Mouse (Mus musculus): ENCODE data around the gene Xlr. TPM values are rescaled to one million over a fixed set of nuclear protein-coding genes. Genes with fewer than 3 reads are reported as not detected.
A peak's percentile ranks its signal among the peaks of the same experiment; 100 is the strongest.
"Not testable (repeated sequence)": the region's sequence is repeated elsewhere in the genome, so short reads cannot be mapped to it uniquely, and the experiment has no call there.

The Xlr gene
- total RNA-seq (2014; rRNA removed; ENCODE audit: low replicate concordance) (0.08 TPM in 1 of 2 replicates, not detected in the other), polyA plus RNA-seq (2015; fragmentation: Nextera tagmentation; extraction: Ambion mirVana) (4.3 and 5.1 TPM in 2 replicates)

DNA sequence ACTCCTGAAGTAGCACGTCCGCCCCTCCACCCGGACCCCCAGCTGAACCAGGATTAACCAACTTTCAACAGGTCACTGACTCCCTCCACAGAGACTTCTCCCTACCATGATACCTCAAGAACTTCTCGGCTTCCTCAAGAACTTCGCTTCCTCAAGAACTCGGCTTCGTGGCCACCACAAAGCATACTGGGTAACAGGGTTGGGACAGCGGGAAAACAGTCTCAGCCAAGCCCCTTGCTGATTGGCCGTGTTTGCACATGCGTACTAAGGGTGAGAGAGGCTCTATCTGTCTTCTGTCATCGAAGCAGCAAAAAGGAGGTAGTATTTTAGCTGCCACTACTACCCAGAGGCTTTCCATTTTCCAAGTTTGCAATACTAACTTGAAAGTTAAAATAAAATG, at the start of gene Xlr:
Xlr (minus strand) TSS at position 188 of the 400 bp plus-strand sequence.
- H3K9me3 ChIP-seq (replicated peaks; ENCODE audit: control insufficient read depth, low read length); H3K4me2 ChIP-seq (ENCODE audit: low read depth, low read length); H3K27ac ChIP-seq (ENCODE audit: low read depth); DNase-seq (ENCODE audit: low spot score); H3K9ac ChIP-seq (replicated peaks; ENCODE audit: low read depth, low read length); H3K4me3 ChIP-seq (ENCODE audit: low read depth, low read length); H3K4me1 ChIP-seq (ENCODE audit: control insufficient read depth, insufficient read depth); H3K36me3 ChIP-seq (replicated peaks; ENCODE audit: control insufficient read depth, insufficient read depth, low read length); ATAC-seq (ENCODE audit: insufficient read depth, low read depth); H3K27me3 ChIP-seq (ENCODE audit: control insufficient read depth, insufficient read depth, low read length): not testable (repeated sequence)
- 64% methylated on average over 11 of the region's 11 CpGs for WGBS

DNA sequence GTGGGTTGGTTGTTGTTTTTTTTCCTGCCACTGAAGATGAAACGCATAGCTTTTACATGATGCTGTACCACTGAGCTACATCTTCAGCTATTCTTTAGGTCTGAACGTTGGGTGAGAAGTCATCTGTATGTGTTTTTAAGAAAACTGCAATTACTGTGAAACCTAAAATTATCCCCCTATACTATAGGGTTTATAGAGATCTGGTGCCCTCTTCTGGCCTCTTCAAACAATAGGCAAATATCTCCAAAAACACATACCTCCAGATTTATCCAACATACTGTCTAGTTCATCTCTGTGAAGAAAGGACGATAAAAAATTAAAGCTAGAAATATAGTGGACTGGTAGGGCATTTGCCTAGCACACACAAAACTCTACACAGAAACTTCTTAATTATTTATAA, 1.6 kb upstream of the Xlr start:
- H3K27me3 ChIP-seq (ENCODE audit: control insufficient read depth, insufficient read depth, low read length): no peaks in the 10 kb centered on the region
- H3K4me1 ChIP-seq (ENCODE audit: control insufficient read depth, insufficient read depth): no peaks in the 10 kb centered on the region
- H3K36me3 ChIP-seq (replicated peaks; ENCODE audit: control insufficient read depth, insufficient read depth, low read length): no peaks in the 10 kb centered on the region
- no peak overlapping the region for H3K4me2 ChIP-seq (ENCODE audit: low read depth, low read length)
- no peak overlapping the region for H3K9ac ChIP-seq (replicated peaks; ENCODE audit: low read depth, low read length)
- ATAC-seq (ENCODE audit: insufficient read depth, low read depth): no peak
- H3K4me3 ChIP-seq (ENCODE audit: low read depth, low read length): no peak overlapping the region
- DNase-seq (ENCODE audit: low spot score): no peak
- H3K27ac ChIP-seq (ENCODE audit: low read depth): no peak overlapping the region
- 27% methylated on average over 3 of the region's 3 CpGs for WGBS
- no peak for TF ChIP-seq EP300 (IDR thresholded peaks at IDR 0.05; ENCODE audit: low read depth)
- peak; percentile 35 for TF ChIP-seq CTCF (IDR thresholded peaks at IDR 0.05; ENCODE audit: low read depth)
- H3K9me3 ChIP-seq (replicated peaks; ENCODE audit: control insufficient read depth, low read length): no peaks in the 10 kb centered on the region

DNA sequence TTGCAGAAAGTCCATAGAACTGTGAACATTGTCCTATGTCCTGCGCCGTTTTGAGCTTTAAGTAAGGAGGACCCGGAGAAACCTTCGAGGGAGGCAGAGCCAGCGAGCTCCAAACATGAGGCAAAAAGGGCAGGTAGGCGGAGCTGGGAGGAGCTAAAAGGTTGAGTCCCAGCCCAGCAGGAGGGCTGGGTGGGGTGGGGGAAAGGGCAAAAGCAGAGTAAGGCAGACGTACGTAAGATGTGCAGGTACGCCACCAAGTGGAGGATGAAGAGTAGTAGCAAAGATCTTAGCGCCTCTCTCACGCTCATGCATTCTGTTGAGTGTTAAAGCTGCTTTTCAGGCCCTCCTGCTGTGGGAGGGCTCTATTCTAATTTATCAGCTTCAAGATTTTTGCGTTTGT, 21.2 kb downstream of the Xlr start, which contains the start of gene Zfp36l3:
Zfp36l3 (minus strand) TSS at position 119 of the 400 bp plus-strand sequence.
- no peak within 1 kb of the TSS for H3K4me3 ChIP-seq (ENCODE audit: low read depth, low read length)
- no peaks in the 10 kb centered on the region for H3K9me3 ChIP-seq (replicated peaks; ENCODE audit: control insufficient read depth, low read length)
- no peak within 1 kb of the TSS for H3K4me2 ChIP-seq (ENCODE audit: low read depth, low read length)
- TF ChIP-seq EP300 (IDR thresholded peaks at IDR 0.05; ENCODE audit: low read depth) (no peak), CTCF (IDR thresholded peaks at IDR 0.05; ENCODE audit: low read depth) (no peak)
- no peak within 1 kb of the TSS for H3K9ac ChIP-seq (replicated peaks; ENCODE audit: low read depth, low read length)
- H3K4me1 ChIP-seq (ENCODE audit: control insufficient read depth, insufficient read depth): no peaks in the 10 kb centered on the region
- DNase-seq (ENCODE audit: low spot score) (no peak), ATAC-seq (ENCODE audit: insufficient read depth, low read depth) (no peak)
- 84% methylated on average over 12 of the region's 12 CpGs for WGBS
- no peaks in the 10 kb centered on the region for H3K27me3 ChIP-seq (ENCODE audit: control insufficient read depth, insufficient read depth, low read length)
- H3K36me3 ChIP-seq (replicated peaks; ENCODE audit: control insufficient read depth, insufficient read depth, low read length): no peaks in the 10 kb centered on the region
- H3K27ac ChIP-seq (ENCODE audit: low read depth): no peak within 1 kb of the TSS

DNA sequence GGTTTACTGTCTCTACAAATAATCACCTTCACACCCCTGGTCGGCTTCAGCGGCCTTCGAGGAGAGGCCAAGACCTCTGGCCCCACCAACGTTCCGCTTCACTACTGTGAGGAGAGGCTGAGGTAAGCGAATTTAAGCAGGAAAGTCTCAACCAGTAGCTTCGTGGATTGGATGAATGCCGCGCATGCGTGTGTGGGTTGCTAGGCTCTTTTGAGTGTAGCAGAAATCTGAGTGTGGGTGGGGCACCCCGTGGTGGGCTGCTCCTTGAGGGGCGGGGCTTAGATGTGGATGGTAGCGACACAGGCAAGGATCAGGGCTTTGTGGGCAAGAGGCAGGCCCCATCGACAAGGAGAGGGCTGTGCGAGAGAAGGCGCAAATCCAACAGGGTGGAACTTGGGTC, 39.8 kb downstream of the Xlr start, which contains the start of gene 1700013H16Rik:
1700013H16Rik (minus strand) TSS at position 96 of the 400 bp plus-strand sequence.
- ATAC-seq (ENCODE audit: insufficient read depth, low read depth): no peak
- H3K9me3 ChIP-seq (replicated peaks; ENCODE audit: control insufficient read depth, low read length): peaks cover 4% of the 10 kb centered on the region; the same call in 1 of the 2 replicates
- no peaks in the 10 kb centered on the region for H3K27me3 ChIP-seq (ENCODE audit: control insufficient read depth, insufficient read depth, low read length)
- no peak within 1 kb of the TSS for H3K9ac ChIP-seq (replicated peaks; ENCODE audit: low read depth, low read length)
- H3K4me3 ChIP-seq (ENCODE audit: low read depth, low read length): no peak within 1 kb of the TSS
- TF ChIP-seq EP300 (IDR thresholded peaks at IDR 0.05; ENCODE audit: low read depth) (no peak), CTCF (IDR thresholded peaks at IDR 0.05; ENCODE audit: low read depth) (no peak)
- no peak within 1 kb of the TSS for H3K27ac ChIP-seq (ENCODE audit: low read depth)
- H3K36me3 ChIP-seq (replicated peaks; ENCODE audit: control insufficient read depth, insufficient read depth, low read length): no peaks in the 10 kb centered on the region
- no peak for DNase-seq (ENCODE audit: low spot score)
- H3K4me2 ChIP-seq (ENCODE audit: low read depth, low read length): no peak within 1 kb of the TSS
- H3K4me1 ChIP-seq (ENCODE audit: control insufficient read depth, insufficient read depth): no peaks in the 10 kb centered on the region
- 84% methylated on average over 16 of the region's 16 CpGs for WGBS

DNA sequence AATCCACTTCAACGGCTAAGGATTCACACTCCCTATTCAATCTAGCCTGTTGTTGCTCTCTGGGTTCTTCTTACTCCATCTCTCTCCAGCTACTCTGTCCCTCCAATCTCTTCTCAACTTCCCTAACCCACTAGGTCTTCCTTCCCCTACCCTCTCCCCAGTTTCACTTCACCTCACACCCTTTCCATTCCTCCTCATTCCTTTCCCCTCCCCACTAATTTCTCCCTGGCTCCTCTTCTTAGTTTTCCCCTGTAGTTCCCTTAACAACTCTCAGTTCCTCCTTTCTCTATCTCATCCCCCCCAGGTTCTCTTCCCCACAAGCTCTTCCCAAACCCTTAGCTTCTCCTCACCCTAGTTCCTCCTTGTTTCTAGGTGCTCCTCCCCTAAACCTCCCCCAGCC, 44.7 kb downstream of the Xlr start:
- no peak for ATAC-seq (ENCODE audit: insufficient read depth, low read depth)
- no peaks in the 10 kb centered on the region for H3K36me3 ChIP-seq (replicated peaks; ENCODE audit: control insufficient read depth, insufficient read depth, low read length)
- 81% methylated on average over 1 of the region's 1 CpGs for WGBS

DNA sequence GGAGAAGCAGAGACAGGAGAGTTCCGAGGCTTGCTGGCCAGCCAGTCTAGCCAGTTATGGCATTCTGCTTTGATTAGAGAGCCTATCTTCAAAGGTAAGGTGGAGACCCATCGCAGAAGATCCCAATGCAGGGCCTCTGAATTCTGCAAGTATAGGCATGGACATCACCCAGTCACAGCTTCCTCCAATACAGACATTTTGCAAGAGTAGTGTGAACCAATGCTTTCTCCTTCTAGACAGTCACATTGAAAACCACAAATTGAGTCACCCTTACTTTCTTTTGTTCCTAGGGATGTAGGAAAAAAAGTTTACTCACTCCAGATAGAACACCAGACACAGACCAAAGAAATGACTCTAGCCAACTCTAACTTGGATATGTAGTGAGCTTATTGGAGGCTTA, 68.5 kb downstream of the Xlr start:
- 78% methylated on average over 2 of the region's 2 CpGs for WGBS
- Histone ChIP-seq H3K4me2 (ENCODE audit: low read depth, low read length) (no peak overlapping the region), H3K9ac (replicated peaks; ENCODE audit: low read depth, low read length) (no peak overlapping the region), H3K4me1 (ENCODE audit: control insufficient read depth, insufficient read depth) (no peaks in the 10 kb centered on the region), H3K27ac (ENCODE audit: low read depth) (no peak overlapping the region), H3K4me3 (ENCODE audit: low read depth, low read length) (no peak overlapping the region), H3K27me3 (ENCODE audit: control insufficient read depth, insufficient read depth, low read length) (no peaks in the 10 kb centered on the region), H3K36me3 (replicated peaks; ENCODE audit: control insufficient read depth, insufficient read depth, low read length) (no peaks in the 10 kb centered on the region), H3K9me3 (replicated peaks; ENCODE audit: control insufficient read depth, low read length) (no peaks in the 10 kb centered on the region)
- TF ChIP-seq EP300 (IDR thresholded peaks at IDR 0.05; ENCODE audit: low read depth): no peak
- no peak for TF ChIP-seq CTCF (IDR thresholded peaks at IDR 0.05; ENCODE audit: low read depth)
- DNase-seq (ENCODE audit: low spot score) (no peak), ATAC-seq (ENCODE audit: insufficient read depth, low read depth) (no peak)

More for the DNA sequence above, 44.7 kb downstream of the Xlr start:
- no peak for DNase-seq (ENCODE audit: low spot score)
- no peak overlapping the region for H3K4me2 ChIP-seq (ENCODE audit: low read depth, low read length)
- H3K27me3 ChIP-seq (ENCODE audit: control insufficient read depth, insufficient read depth, low read length): no peaks in the 10 kb centered on the region
- peaks cover 4% of the 10 kb centered on the region; the same call in 1 of the 2 replicates for H3K9me3 ChIP-seq (replicated peaks; ENCODE audit: control insufficient read depth, low read length)
- no peak overlapping the region for H3K9ac ChIP-seq (replicated peaks; ENCODE audit: low read depth, low read length)
- H3K4me1 ChIP-seq (ENCODE audit: control insufficient read depth, insufficient read depth): no peaks in the 10 kb centered on the region
- no peak overlapping the region for H3K4me3 ChIP-seq (ENCODE audit: low read depth, low read length)
- TF ChIP-seq EP300 (IDR thresholded peaks at IDR 0.05; ENCODE audit: low read depth) (no peak), CTCF (IDR thresholded peaks at IDR 0.05; ENCODE audit: low read depth) (no peak)
- H3K27ac ChIP-seq (ENCODE audit: low read depth): no peak overlapping the region

Other genes starting within 250 kb of the Xlr start
- 17.5 and 44.5 TPM in 2 replicates for gene Rtl8c, start 189.7 kb downstream of the Xlr start, total RNA-seq (2014; rRNA removed; ENCODE audit: low replicate concordance)
- 30.9 and 33.7 TPM in 2 replicates for gene Rtl8c, start 189.7 kb downstream of the Xlr start, polyA plus RNA-seq (2015; fragmentation: Nextera tagmentation; extraction: Ambion mirVana)
- gene Gm14597, start 188.7 kb downstream of the Xlr start, total RNA-seq (2014; rRNA removed; ENCODE audit: low replicate concordance): not detected in 2 replicates
- gene Gm14597, start 188.7 kb downstream of the Xlr start, polyA plus RNA-seq (2015; fragmentation: Nextera tagmentation; extraction: Ambion mirVana): not detected in 2 replicates
- gene Rtl8a, start 154.0 kb downstream of the Xlr start, total RNA-seq (2014; rRNA removed; ENCODE audit: low replicate concordance): 121 and 177 TPM in 2 replicates
- gene Rtl8a, start 154.0 kb downstream of the Xlr start, polyA plus RNA-seq (2015; fragmentation: Nextera tagmentation; extraction: Ambion mirVana): 121 and 122 TPM in 2 replicates
- gene Rtl8b, start 127.3 kb downstream of the Xlr start, total RNA-seq (2014; rRNA removed; ENCODE audit: low replicate concordance): 191 and 261 TPM in 2 replicates
- gene Rtl8b, start 127.3 kb downstream of the Xlr start, polyA plus RNA-seq (2015; fragmentation: Nextera tagmentation; extraction: Ambion mirVana): 97.1 and 102 TPM in 2 replicates
- gene 4930502E18Rik, start 72.9 kb downstream of the Xlr start, total RNA-seq (2014; rRNA removed; ENCODE audit: low replicate concordance): not detected in 2 replicates
- 0.11 and 0.34 TPM in 2 replicates for gene 4930502E18Rik, start 72.9 kb downstream of the Xlr start, polyA plus RNA-seq (2015; fragmentation: Nextera tagmentation; extraction: Ambion mirVana)
- not detected in 2 replicates for gene 1700013H16Rik, start 39.9 kb downstream of the Xlr start, total RNA-seq (2014; rRNA removed; ENCODE audit: low replicate concordance)
- not detected in 2 replicates for gene 1700013H16Rik, start 39.9 kb downstream of the Xlr start, polyA plus RNA-seq (2015; fragmentation: Nextera tagmentation; extraction: Ambion mirVana)
- gene Zfp36l3, start 21.3 kb downstream of the Xlr start, total RNA-seq (2014; rRNA removed; ENCODE audit: low replicate concordance): not detected in 2 replicates
- gene Zfp36l3, start 21.3 kb downstream of the Xlr start, polyA plus RNA-seq (2015; fragmentation: Nextera tagmentation; extraction: Ambion mirVana): not detected in 2 replicates